Mouse (Mus musculus): ENCODE results near the gene Dad1. TPM values are rescaled to one million over a fixed set of nuclear protein-coding genes. Genes with fewer than 3 reads are reported as not detected.

Dad1 gene
- polyA plus RNA-seq, 1 experiment from 2014 or later, result 396 TPM

- no peaks in the 10 kb centered on the region for H3K9me3 ChIP-seq (replicated peaks)
- H3K36me3 ChIP-seq, result peaks cover 47% of the 10 kb centered on the region
- no peak overlapping the region for H3K9ac ChIP-seq
- H3K27ac ChIP-seq (replicated peaks), result no peak overlapping the region
- no peak overlapping the region for H3K4me2 ChIP-seq (replicated peaks)
- no peaks in the 10 kb centered on the region for H3K27me3 ChIP-seq
- ATAC-seq (ENCODE audit: insufficient number of reproducible peaks, low FRiP score, low TSS enrichment, low read depth), result no peak
- WGBS, result 87% methylated on average over 3 of the region's 3 CpGs
- H3K4me1 ChIP-seq, result peaks cover 24% of the 10 kb centered on the region
- no peak overlapping the region for H3K4me3 ChIP-seq (replicated peaks)
Measured at GRCm38 (mm10) chr14:54246232-54246631, 7.7 kb downstream of the Dad1 start.

DNA sequence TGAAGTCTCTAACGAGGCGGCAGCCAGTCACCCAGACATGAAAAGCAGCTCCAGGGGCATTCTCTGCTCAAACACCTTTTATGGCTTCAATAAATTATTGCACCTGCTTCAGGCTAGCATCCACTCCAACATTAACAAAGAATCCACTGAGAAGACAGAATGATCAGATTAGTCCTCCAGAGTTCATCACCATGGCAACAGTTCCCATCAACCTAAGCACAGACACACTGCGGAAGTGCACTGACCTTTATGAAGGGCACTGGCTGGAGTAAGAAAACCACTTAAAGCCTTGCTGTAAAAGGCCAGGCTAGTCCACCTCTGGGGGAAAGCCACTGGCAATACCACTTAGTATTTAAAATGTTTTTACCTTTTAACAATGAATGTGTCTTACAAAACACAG lies 9.7 kb downstream of the Dad1 start:
- Histone ChIP-seq H3K36me3 (peaks cover 60% of the 10 kb centered on the region), H3K9me3 (replicated peaks) (no peaks in the 10 kb centered on the region), H3K27me3 (no peaks in the 10 kb centered on the region), H3K27ac (replicated peaks) (no peak overlapping the region), H3K9ac (no peak overlapping the region), H3K4me1 (peaks cover 7% of the 10 kb centered on the region), H3K4me2 (replicated peaks) (no peak overlapping the region), H3K4me3 (replicated peaks) (no peak overlapping the region)
- WGBS, result 67% methylated on average over 3 of the region's 3 CpGs
- no peak for ATAC-seq (ENCODE audit: insufficient number of reproducible peaks, low FRiP score, low TSS enrichment, low read depth)

DNA sequence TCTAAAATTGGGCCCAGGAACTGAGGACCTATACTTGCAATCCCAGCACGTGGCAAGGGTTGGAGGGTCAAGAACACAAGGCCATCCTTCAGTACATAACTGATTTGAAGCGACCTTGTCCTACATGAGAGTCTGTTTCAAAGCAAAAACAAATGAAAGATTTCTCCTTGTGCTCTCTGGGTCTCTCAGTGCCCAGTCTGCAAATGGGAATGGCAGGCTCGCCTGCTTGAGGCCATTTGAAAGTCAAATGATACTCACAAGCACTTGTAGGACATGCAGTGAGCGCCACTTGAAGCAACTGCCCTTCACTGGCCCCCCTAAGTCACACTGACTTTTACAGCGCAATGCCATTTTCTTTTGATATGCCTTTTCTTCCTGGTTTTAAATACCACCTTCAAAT lies 13.4 kb downstream of the Dad1 start:
- no peaks in the 10 kb centered on the region for H3K9me3 ChIP-seq (replicated peaks)
- no peak overlapping the region for H3K4me2 ChIP-seq (replicated peaks)
- H3K27me3 ChIP-seq, result no peaks in the 10 kb centered on the region
- ATAC-seq (ENCODE audit: insufficient number of reproducible peaks, low FRiP score, low TSS enrichment, low read depth), result no peak
- H3K9ac ChIP-seq, result no peak overlapping the region
- 86% methylated on average over 5 of the region's 5 CpGs for WGBS
- peaks cover 52% of the 10 kb centered on the region for H3K36me3 ChIP-seq
- no peaks in the 10 kb centered on the region for H3K4me1 ChIP-seq
- H3K4me3 ChIP-seq (replicated peaks), result no peak overlapping the region
- no peak overlapping the region for H3K27ac ChIP-seq (replicated peaks)

GRCm38 (mm10) chr14:54239002-54239736 lies 14.7 kb downstream of the Dad1 start:
- ATAC-seq (ENCODE audit: insufficient number of reproducible peaks, low FRiP score, low TSS enrichment, low read depth), result peak; percentile 35; the same call in 1 of the 2 replicates
- no peak overlapping the region for H3K9ac ChIP-seq
- no peak overlapping the region for H3K27ac ChIP-seq (replicated peaks)
- H3K9me3 ChIP-seq (replicated peaks), result no peaks in the 10 kb centered on the region
- H3K4me3 ChIP-seq (replicated peaks), result no peak overlapping the region
- 18% methylated on average over 7 of the region's 7 CpGs for WGBS
- no peaks in the 10 kb centered on the region for H3K27me3 ChIP-seq
- H3K4me2 ChIP-seq (replicated peaks), result no peak overlapping the region
- H3K36me3 ChIP-seq, result peaks cover 51% of the 10 kb centered on the region
- no peaks in the 10 kb centered on the region for H3K4me1 ChIP-seq

GRCm38 (mm10) chr14:54236881-54237280 lies 17.0 kb downstream of the Dad1 start:
- H3K27me3 ChIP-seq, result no peaks in the 10 kb centered on the region
- peaks cover 9% of the 10 kb centered on the region; the same call in 1 of the 2 replicates for H3K4me1 ChIP-seq
- H3K4me3 ChIP-seq (replicated peaks), result no peak overlapping the region
- no peak for ATAC-seq (ENCODE audit: insufficient number of reproducible peaks, low FRiP score, low TSS enrichment, low read depth)
- no peaks in the 10 kb centered on the region for H3K9me3 ChIP-seq (replicated peaks)
- no peak overlapping the region for H3K9ac ChIP-seq
- no peak overlapping the region for H3K27ac ChIP-seq (replicated peaks)
- peaks cover 36% of the 10 kb centered on the region for H3K36me3 ChIP-seq
- no peak overlapping the region for H3K4me2 ChIP-seq (replicated peaks)
- 87% methylated on average over 5 of the region's 5 CpGs for WGBS

DNA sequence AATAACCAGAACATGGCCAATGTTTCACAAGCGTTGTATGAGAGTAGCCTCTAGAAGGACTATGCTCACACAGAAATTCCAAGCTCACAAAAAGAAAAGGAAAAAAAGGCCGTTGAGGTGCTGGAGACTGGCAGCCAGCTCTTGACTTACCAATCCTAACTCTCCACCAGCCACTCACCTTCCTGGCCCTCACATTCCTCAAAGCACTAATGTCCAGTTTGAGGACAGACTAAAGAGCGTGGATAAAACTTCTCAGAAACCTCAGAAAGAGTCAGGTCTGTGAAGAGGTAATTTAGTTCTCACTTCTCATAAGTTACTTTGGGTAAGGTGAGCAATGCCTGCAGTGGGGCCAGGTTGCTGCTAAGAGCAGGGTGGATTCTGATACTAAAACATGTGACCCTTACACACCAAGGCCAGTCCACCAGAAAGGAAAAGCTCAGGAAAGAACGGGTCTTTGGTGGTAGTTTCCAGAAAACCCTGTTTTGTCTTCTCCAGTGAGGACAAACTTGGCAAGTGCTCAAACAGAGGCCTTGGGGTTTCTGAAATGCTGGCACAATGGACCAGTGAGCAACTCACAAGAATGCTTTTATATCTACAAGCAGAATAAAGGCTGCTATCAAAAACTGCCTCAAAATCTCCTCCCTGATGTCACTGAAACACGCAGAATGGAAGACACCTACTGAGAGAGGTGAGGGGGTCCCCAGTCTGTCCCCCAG lies 17.9 kb downstream of the Dad1 start:
- no peak for ATAC-seq (ENCODE audit: insufficient number of reproducible peaks, low FRiP score, low TSS enrichment, low read depth)
- peaks cover 27% of the 10 kb centered on the region for H3K36me3 ChIP-seq
- H3K9ac ChIP-seq, result no peak overlapping the region
- H3K9me3 ChIP-seq (replicated peaks), result no peaks in the 10 kb centered on the region
- 83% methylated on average over 5 of the region's 5 CpGs for WGBS
- H3K27ac ChIP-seq (replicated peaks), result no peak overlapping the region
- peaks cover 9% of the 10 kb centered on the region; the same call in 1 of the 2 replicates for H3K4me1 ChIP-seq
- H3K4me3 ChIP-seq (replicated peaks), result no peak overlapping the region
- no peak overlapping the region for H3K4me2 ChIP-seq (replicated peaks)
- H3K27me3 ChIP-seq, result no peaks in the 10 kb centered on the region

DNA sequence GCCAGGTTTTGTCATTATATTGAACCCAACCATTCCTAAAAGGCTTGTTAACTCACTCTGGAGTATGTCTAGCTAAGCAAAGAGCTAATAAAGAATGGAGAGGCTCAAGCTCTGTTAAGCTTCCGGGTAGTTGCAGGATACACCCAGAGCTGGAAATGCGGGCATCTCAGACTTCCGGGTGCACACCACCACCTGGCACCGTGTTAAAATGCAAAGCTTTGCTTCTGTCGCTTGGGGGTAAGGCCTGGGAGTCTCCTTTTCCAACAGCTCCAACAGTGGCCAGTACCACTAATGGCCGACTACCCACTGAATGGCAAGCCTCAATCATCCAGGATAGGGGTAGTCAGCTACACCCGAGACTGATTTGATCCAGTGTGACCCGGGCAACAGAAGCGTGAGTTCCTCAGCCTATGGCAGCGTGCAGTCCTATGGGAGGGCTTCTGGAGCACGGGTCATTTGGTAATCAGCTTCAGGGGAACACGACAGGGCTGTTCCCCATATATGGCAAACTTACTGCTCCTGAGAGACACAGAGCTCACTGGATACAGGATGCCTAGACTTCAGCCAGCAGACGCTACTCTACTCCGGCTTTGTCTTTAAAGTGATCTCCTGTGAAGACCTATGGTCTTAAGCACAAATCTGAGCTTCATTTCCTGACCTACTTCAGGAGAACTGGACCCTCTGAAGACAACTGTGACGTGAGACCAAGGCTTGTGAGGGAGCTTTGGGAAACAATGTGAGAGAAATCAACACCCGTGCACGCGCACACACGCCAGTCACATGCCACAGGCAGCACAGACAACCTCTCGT lies 19.5 kb downstream of the Dad1 start:
- Histone ChIP-seq H3K4me2 (replicated peaks) (no peak overlapping the region), H3K27ac (replicated peaks) (no peak overlapping the region; the same call in 1 of the 2 replicates), H3K4me1 (peaks cover 9% of the 10 kb centered on the region; the same call in 1 of the 2 replicates), H3K27me3 (no peaks in the 10 kb centered on the region), H3K9ac (no peak overlapping the region), H3K9me3 (replicated peaks) (no peaks in the 10 kb centered on the region), H3K36me3 (peaks cover 17% of the 10 kb centered on the region), H3K4me3 (replicated peaks) (no peak overlapping the region)
- no peak for ATAC-seq (ENCODE audit: insufficient number of reproducible peaks, low FRiP score, low TSS enrichment, low read depth)
- whole genome bisulfite sequencing, result 78% methylated on average over 20 of the region's 20 CpGs

- Histone ChIP-seq H3K4me3 (replicated peaks) (no peak overlapping the region), H3K9ac (no peak overlapping the region)
- no peak for ATAC-seq (ENCODE audit: insufficient number of reproducible peaks, low FRiP score, low TSS enrichment, low read depth)
Measured at GRCm38 (mm10) chr14:54233559-54234143, 20.3 kb downstream of the Dad1 start.

DNA sequence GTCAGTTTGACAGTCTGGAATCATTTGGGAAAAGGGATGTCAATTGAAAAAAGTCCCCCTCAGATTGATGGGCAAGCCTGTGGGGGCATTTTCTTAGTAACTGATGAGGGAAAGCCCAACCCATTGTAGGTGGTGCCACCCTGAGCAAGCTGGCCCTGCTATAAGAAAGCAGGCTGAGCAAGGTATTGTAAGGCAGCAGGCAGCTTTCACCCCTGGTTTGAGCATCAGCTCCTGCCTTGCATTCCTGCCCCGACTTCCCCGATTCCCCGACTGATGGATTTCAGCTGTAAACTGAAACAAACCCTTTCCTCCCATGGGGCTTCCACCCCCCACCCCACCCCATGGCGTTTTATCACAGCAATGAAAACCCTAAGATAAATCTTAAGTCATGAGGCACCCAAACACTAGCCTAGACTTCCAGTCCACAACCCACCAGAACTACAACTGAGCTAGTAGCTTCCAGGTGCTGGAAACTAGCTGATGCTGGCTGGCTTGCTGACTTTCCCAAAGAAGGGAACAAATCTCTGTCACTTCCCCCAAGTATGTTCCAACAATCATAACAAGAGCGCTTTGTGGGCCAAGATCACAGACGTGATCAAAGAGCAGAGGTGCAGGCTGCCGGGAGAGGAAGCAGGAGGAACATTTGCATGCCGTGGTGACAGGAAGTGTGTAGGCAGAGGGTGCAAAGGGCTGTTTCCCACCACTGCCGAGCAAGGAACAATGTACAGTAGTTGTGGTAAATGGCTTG lies 20.9 kb downstream of the Dad1 start:
- no peak overlapping the region for H3K4me3 ChIP-seq (replicated peaks)
- H3K27me3 ChIP-seq, result no peaks in the 10 kb centered on the region
- H3K9me3 ChIP-seq (replicated peaks), result no peaks in the 10 kb centered on the region
- ATAC-seq (ENCODE audit: insufficient number of reproducible peaks, low FRiP score, low TSS enrichment, low read depth), result no peak
- peaks cover 13% of the 10 kb centered on the region for H3K36me3 ChIP-seq
- peaks cover 22% of the 10 kb centered on the region for H3K4me1 ChIP-seq
- WGBS, result 17% methylated on average over 9 of the region's 9 CpGs
- peak overlapping the region; percentile 53 for H3K27ac ChIP-seq (replicated peaks)
- 0 out of 2 replicates have a peak overlapping the region, but pooled peaks have one; percentile 0 for H3K4me2 ChIP-seq (replicated peaks)
- H3K9ac ChIP-seq, result no peak overlapping the region

More at GRCm38 (mm10) chr14:54233559-54234143, 20.3 kb downstream of the Dad1 start:
- Histone ChIP-seq H3K4me2 (replicated peaks) (0 out of 2 replicates have a peak overlapping the region, but pooled peaks have one; percentile 0), H3K27ac (replicated peaks) (peak overlapping the region; percentile 53), H3K9me3 (replicated peaks) (no peaks in the 10 kb centered on the region), H3K4me1 (peaks cover 16% of the 10 kb centered on the region), H3K36me3 (peaks cover 13% of the 10 kb centered on the region), H3K27me3 (no peaks in the 10 kb centered on the region)
- whole genome bisulfite sequencing, result 68% methylated on average over 16 of the region's 16 CpGs

DNA sequence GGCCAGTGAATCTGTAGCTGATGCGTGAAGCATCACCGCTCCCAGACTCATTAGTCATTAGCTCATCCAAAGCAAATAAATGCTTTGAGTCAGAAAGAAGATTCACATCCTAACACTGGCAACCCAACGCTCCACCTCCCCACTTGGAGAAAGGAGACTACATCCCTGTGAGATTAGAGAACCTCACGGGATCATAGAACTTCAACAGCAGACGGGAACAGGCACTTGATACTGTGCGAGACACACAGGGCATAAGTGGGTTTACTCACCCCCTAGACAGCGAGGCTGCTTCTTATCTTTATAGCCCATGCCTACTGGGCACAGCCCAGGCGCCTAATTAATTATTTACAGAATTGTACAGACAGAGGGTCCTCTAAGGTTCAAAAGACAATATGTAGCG lies 21.8 kb downstream of the Dad1 start:
- H3K9me3 ChIP-seq (replicated peaks), result no peaks in the 10 kb centered on the region
- ATAC-seq (ENCODE audit: insufficient number of reproducible peaks, low FRiP score, low TSS enrichment, low read depth), result no peak
- H3K9ac ChIP-seq, result no peak overlapping the region
- H3K27me3 ChIP-seq, result no peaks in the 10 kb centered on the region
- H3K4me2 ChIP-seq (replicated peaks), result no peak overlapping the region
- peaks cover 28% of the 10 kb centered on the region for H3K4me1 ChIP-seq
- H3K27ac ChIP-seq (replicated peaks), result no peak overlapping the region
- H3K36me3 ChIP-seq, result peaks cover 13% of the 10 kb centered on the region
- no peak overlapping the region for H3K4me3 ChIP-seq (replicated peaks)
- WGBS, result 68% methylated on average over 9 of the region's 9 CpGs

Measured in embryonic facial prominence, embryonic 15.5 days (tissue).